Mouse (Mus musculus) lung, embryonic 16.5 days (tissue): Measurements from ENCODE around the gene Rnf5. TPM values are rescaled to one million over a fixed set of nuclear protein-coding genes. Genes with fewer than 3 reads are reported as not detected.

ENCODE experiments used
- ATAC-seq: fragments of 200-750 bp; cut with Nextera tagmentation; 2 replicates; pipeline ENCODE4 v1.8.0; 2017; ENCODE audit warnings: low read depth, mild to moderate bottlenecking, moderate library complexity
- H3K27ac ChIP-seq: fragments of 300-500 bp; sonication (generic); 2 replicates; pipeline ENCODE4 v1.5.1; 2014; ENCODE audit warnings: mild to moderate bottlenecking, control low read depth, low read length
- H3K27me3 ChIP-seq: fragments of 300-500 bp; sonication (generic); 2 replicates; pipeline ENCODE4 v1.6.1; 2014; ENCODE audit warnings: low read depth, low read length, mixed read lengths; ENCODE audit not compliant: control insufficient read depth, insufficient read depth
- H3K36me3 ChIP-seq: fragments of 300-500 bp; sonication (generic); 2 replicates; pipeline ENCODE4 v1.6.1; 2014; ENCODE audit warnings: low read length; ENCODE audit not compliant: control insufficient read depth, insufficient read depth
- H3K4me1 ChIP-seq: fragments of 300-500 bp; sonication (generic); replicated peaks from 2 replicates; pipeline ENCODE4 v1.6.1; 2014; ENCODE audit warnings: low read length, mixed read lengths; ENCODE audit not compliant: control insufficient read depth, insufficient read depth
- H3K4me2 ChIP-seq: fragments of 300-500 bp; sonication (generic); 2 replicates; pipeline ENCODE4 v1.6.1; 2014; ENCODE audit warnings: low read depth, low read length, control low read depth
- H3K4me3 ChIP-seq: fragments of 300-500 bp; sonication (generic); 2 replicates; pipeline ENCODE4 v1.5.1; 2014; ENCODE audit warnings: mild to moderate bottlenecking, low read length, control low read depth
- H3K9ac ChIP-seq: fragments of 300-500 bp; sonication (generic); 2 replicates; pipeline ENCODE4 v1.6.1; 2014; ENCODE audit warnings: low read length, control low read depth
- H3K9me3 ChIP-seq: fragments of 300-500 bp; sonication (generic); 2 replicates; pipeline ENCODE4 v1.6.1; 2016; ENCODE audit warnings: low read length; ENCODE audit not compliant: control insufficient read depth
- WGBS: fragments of 180-500 bp; shearing (Covaris S2); extraction: QIAGEN DNeasy Blood & Tissue Kit; methylation state at CpG from one replicate; pipeline ENCODE4 v1.1.7; 2014; 5-methylcytosine and 5-hydroxymethylcytosine counted together
- polyA plus RNA-seq: library from polyadenylated mRNA; unstranded; fragments of >200 nt; fragmentation: Nextera tagmentation; extraction: Ambion mirVana; gene quantifications from 2 replicates; pipeline ENCODE4 v1.2.1, GENCODE M21; 2015

Rnf5 gene
- polyA plus RNA-seq, 1 experiment from 2014 or later, result 128 TPM

DNA sequence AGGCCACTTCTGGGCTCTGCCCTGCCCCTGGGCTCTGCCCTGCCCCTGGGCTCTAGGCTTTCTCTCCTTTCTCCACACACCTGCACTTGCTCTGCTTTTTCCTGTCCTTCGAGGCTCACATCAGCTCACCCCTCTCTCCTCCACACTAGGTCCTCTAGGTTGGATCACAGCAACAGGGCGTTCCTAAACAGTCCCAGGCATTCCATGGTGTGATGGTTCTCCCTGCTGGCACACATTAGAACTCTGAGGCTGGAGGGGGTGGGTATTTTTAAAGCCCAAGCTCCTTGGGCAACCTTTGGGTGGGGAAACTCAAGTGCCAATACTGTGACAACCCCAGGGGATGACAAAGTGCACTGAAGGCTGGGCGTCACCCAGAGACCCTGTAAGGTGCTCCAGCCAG, 34.0 kb upstream of the Rnf5 start:
- H3K4me1 ChIP-seq, result no peaks in the 10 kb centered on the region
- no peak overlapping the region for H3K4me2 ChIP-seq
- no peaks in the 10 kb centered on the region for H3K9me3 ChIP-seq
- peaks cover 20% of the 10 kb centered on the region for H3K27me3 ChIP-seq
- no peak overlapping the region for H3K4me3 ChIP-seq
- no peak for ATAC-seq
- H3K27ac ChIP-seq, result no peak overlapping the region
- H3K9ac ChIP-seq, result no peak overlapping the region
- no peaks in the 10 kb centered on the region for H3K36me3 ChIP-seq
- 57% methylated on average over 3 of the region's 3 CpGs for WGBS

DNA sequence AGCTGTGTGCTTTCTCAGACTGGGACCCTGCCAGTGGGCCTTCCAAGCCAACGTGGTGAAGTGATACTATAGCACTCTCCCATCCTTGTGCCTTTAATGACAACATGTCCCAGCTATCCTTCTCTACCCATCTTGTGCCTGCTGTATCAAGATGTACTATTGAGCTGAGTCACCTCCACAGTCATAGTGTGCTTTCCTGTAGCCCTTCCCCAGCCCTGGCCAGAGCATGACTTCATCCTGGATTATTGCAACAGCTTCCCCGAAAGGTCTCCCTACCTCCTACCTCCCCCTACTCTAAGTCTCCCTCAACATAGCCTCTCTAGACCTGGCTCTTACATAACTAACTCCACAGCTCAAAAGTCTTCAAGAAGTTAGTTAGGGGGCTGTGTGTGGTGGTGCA, 32.2 kb upstream of the Rnf5 start:
- Histone ChIP-seq H3K36me3 (no peaks in the 10 kb centered on the region), H3K4me3 (no peak overlapping the region), H3K27ac (no peak overlapping the region), H3K27me3 (peaks cover 38% of the 10 kb centered on the region), H3K4me1 (peaks cover 12% of the 10 kb centered on the region), H3K9me3 (no peaks in the 10 kb centered on the region), H3K4me2 (no peak overlapping the region), H3K9ac (no peak overlapping the region)
- WGBS, result 66% methylated on average over 2 of the region's 2 CpGs
- no peak for ATAC-seq

DNA sequence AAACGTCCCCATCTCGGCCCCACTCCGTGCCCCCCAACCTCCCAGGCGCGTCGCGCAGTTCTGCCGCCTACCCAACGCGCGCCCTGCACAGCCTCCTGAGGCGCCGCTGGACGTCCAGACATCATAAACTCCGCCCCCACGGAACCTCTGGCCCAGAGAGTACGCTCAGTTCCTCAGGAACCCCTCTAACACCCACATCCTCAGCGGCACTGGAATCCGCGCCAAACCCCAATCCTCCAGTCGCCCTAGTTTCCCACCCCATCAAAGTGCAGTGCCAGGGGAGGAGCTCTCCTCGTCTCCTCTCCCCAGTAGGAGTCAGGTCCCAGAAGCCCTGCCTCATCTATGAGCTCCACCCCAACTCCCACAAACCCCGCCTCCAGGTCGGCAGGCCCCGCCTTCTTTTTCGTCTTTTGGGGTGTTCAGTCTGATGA, 28.8 kb upstream of the Rnf5 start:
- ATAC-seq, result peak; percentile 64
- H3K4me3 ChIP-seq, result peak overlapping the region; percentile 41
- H3K4me1 ChIP-seq, result peaks cover 23% of the 10 kb centered on the region
- peak overlapping the region; percentile 40 for H3K9ac ChIP-seq
- no peaks in the 10 kb centered on the region for H3K9me3 ChIP-seq
- WGBS, result 1% methylated on average over 26 of the region's 26 CpGs
- peaks cover 53% of the 10 kb centered on the region for H3K27me3 ChIP-seq
- peak overlapping the region; percentile 60 for H3K4me2 ChIP-seq
- H3K36me3 ChIP-seq, result no peaks in the 10 kb centered on the region
- H3K27ac ChIP-seq, result no peak overlapping the region

DNA sequence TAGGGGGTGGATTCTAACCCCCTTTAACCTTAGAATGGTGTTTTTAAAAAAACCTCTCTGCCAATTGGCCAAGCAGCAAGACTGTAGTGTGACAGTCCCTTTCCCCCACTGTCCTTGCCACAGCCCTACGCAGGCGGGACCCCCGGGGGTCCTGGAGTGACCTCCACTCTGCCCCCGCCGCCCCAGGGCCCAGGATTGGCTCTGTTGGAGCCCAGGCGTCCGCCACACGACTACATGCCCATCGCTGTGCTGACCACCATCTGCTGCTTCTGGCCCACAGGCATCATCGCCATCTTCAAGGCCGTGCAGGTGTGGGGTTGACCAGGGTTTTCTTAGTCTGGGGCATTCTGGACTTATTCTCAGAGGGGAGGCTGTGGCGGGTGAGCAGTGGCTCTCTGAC, 28.2 kb upstream of the Rnf5 start:
- peak overlapping the region; percentile 60 for H3K4me2 ChIP-seq
- H3K9me3 ChIP-seq, result no peaks in the 10 kb centered on the region
- ATAC-seq, result no peak
- H3K4me1 ChIP-seq, result peaks cover 25% of the 10 kb centered on the region
- H3K36me3 ChIP-seq, result no peaks in the 10 kb centered on the region
- H3K9ac ChIP-seq, result peak overlapping the region; percentile 40
- no peak overlapping the region for H3K27ac ChIP-seq
- WGBS, result 11% methylated on average over 12 of the region's 12 CpGs
- H3K4me3 ChIP-seq, result peak overlapping the region; percentile 41
- peaks cover 53% of the 10 kb centered on the region for H3K27me3 ChIP-seq

DNA sequence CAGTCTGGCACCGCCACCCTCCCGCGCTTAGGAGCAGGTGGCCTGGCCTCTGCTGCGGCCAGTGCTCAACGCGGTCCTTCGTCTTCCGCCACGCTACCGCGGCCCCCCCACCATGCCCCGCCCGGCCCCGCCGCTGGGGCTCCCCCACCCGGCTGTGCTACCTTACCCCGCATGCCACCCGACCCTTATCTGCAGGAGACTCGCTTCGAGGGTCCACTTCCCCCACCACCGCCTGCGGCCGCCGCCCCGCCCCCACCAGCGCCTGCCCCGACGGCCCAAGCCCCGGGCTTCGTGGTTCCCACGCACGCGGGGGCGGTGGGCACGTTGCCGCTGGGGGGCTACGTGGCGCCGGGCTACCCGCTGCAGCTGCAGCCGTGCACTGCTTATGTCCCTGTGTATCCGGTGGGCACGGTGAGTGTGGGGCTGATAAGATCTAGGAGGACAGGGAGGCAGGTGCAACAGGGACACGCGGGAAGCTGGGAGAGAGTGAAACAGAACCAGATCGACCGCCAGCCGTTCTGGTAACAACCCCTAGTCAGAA, 27.3 kb upstream of the Rnf5 start:
- Histone ChIP-seq H3K4me2 (peak overlapping the region; percentile 41), H3K36me3 (no peaks in the 10 kb centered on the region), H3K4me1 (peaks cover 32% of the 10 kb centered on the region), H3K27ac (no peak overlapping the region), H3K9ac (no peak overlapping the region; the same call in 1 of the 2 replicates), H3K27me3 (peaks cover 53% of the 10 kb centered on the region), H3K4me3 (peak overlapping the region; percentile 19; the same call in 1 of the 2 replicates), H3K9me3 (no peaks in the 10 kb centered on the region)
- ATAC-seq, result no peak
- 2% methylated on average over 43 of the region's 48 CpGs for WGBS

DNA sequence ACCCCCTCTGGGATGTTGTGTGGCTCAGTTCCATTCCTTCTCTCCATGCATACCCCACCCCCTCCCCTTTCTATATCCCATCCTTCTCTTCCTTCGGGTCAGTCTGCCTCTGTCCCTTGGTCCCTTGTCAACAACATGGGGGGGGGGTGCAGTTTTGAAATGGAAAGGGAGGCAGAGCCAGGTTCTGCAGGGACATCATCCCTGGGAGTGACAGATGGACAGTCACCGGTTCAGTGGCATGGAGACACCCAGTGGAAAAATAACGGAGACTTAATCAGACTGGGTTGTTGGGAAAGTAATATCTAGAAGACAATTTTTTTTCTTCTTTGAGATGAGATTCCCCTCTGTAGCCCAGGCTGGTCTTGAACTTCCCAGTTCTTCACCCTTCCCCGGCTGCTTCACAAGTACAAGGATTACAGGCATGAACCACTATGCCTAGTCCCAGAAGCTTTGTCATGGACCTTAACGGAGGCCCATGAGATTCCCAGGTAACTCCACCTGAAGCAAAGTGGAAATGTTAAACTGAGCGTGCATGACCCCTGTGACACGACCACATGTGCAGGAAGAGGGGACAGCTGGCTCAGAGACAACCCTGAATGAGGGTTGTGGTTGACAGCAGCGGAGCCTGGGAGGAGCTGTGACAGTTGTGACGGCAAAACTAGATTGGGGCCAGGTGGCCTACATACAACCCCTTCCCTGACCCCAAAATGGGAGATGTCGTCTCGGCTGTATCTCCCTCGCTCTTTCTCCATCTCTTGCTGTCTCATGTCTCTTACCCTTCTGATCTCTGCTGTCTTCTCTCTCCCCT, 26.5 kb upstream of the Rnf5 start:
- Histone ChIP-seq H3K27ac (no peak overlapping the region), H3K4me2 (peak overlapping the region; percentile 41), H3K9me3 (no peaks in the 10 kb centered on the region), H3K4me3 (peak overlapping the region; percentile 17; the same call in 1 of the 2 replicates), H3K36me3 (0 out of 2 replicates have a peak, but pooled peaks cover 3% of the 10 kb centered on the region), H3K27me3 (peaks cover 53% of the 10 kb centered on the region), H3K9ac (no peak overlapping the region), H3K4me1 (peaks cover 32% of the 10 kb centered on the region)
- 27% methylated on average over 12 of the region's 12 CpGs for WGBS
- no peak for ATAC-seq

DNA sequence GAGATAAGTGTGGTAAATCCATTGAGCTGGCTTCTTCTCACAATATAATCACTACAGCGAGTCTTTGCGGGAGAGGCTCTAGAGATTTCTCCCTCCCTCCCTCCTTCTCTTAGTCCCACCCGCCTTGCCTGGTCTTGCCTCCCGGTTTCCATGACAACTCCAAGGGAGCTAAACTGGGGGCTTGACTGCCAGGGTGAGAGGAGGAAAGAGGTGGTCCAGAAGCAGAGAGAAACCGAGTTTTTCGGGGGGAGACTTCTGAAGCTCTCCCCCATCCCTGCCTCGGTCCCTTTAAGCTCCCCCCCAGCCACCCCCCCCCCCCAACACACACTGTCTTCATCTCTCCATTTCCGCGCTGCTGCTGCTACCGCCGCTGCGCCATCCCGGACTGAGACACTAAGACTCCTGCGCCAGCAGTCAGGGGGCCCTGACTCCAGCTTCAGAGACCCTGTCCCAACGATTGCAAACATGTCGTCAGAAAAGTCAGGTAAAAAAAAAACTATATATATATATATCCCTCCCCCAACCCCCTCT, 25.8 kb upstream of the Rnf5 start, which contains the start of gene Prrt1:
Gene Prrt1 (plus strand): TSS at position 313 of the 531 bp plus-strand sequence.
- 2% methylated on average over 14 of the region's 16 CpGs for WGBS
- H3K27me3 ChIP-seq, result peaks cover 51% of the 10 kb centered on the region
- ATAC-seq, result no peak

DNA sequence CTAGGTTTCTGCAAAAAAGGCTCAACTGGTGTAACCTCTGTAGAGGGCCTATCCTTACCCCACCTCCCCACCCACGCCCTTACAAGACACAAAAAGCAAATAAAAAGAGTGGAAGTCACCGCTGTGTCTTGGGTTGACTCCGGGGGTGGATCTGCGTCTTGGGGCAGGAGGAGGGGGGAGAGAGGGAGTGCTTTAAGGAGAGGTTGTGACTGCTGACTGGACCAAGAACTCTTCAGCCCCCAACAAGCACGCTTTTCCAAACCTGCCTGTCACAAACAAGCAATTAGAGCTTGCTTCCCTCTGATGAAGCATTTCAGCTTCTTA, 25.1 kb upstream of the Rnf5 start:
- H3K27ac ChIP-seq, result peak overlapping the region; percentile 94; the same call in 1 of the 2 replicates
- H3K27me3 ChIP-seq, result peaks cover 47% of the 10 kb centered on the region
- no peak for ATAC-seq
- 33% methylated on average over 5 of the region's 5 CpGs for WGBS
- H3K9me3 ChIP-seq, result no peaks in the 10 kb centered on the region
- peak overlapping the region; percentile 88 for H3K4me2 ChIP-seq
- H3K36me3 ChIP-seq, result 0 out of 2 replicates have a peak, but pooled peaks cover 4% of the 10 kb centered on the region
- H3K4me3 ChIP-seq, result peak overlapping the region; percentile 79
- peaks cover 32% of the 10 kb centered on the region for H3K4me1 ChIP-seq
- H3K9ac ChIP-seq, result peak overlapping the region; percentile 73

More for the DNA sequence above, 25.8 kb upstream of the Rnf5 start, which contains the start of gene Prrt1:
- peak within 1 kb of the TSS; percentile 94 for H3K27ac ChIP-seq
- H3K4me1 ChIP-seq, result peaks cover 32% of the 10 kb centered on the region
- H3K9ac ChIP-seq, result peak within 1 kb of the TSS; percentile 73
- H3K9me3 ChIP-seq, result no peaks in the 10 kb centered on the region
- H3K4me2 ChIP-seq, result peak within 1 kb of the TSS; percentile 88
- peak within 1 kb of the TSS; percentile 79 for H3K4me3 ChIP-seq
- 0 out of 2 replicates have a peak, but pooled peaks cover 3% of the 10 kb centered on the region for H3K36me3 ChIP-seq
